ENCODE assay signal across 32 mouse cellular contexts in the genomic region with DNA sequence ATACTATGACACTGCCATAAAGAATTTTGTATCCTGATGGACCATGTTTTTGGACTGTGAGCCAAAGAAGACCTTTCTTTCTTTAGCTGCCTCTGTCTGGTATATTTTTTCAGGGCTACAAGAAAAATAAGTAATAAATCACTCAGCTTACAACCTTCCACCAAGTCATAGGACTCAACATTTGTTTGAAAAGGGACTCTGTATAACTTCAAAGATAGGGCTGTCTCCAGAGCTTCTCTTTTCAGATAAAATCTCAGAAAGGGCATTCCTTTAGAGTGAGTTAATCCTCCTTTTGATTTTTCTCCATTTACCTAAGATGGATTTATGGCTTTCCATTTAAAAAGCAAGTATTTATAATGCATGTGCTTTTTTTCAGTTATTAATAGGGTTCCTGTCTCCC.
"Had no signal": no experiment of that assay in that cellular context is flagged by ENCODE, and none has a peak within 500 bp of the region (broad histone marks: within the 10 kb centered on the region; RNA-seq: fewer than 3 reads in every experiment).

No protein-coding gene starts in this region.

- H3K9me3 ChIP-seq: heart, embryonic 10.5 days; heart, embryonic 12.5 days; heart, embryonic 13.5 days; heart, embryonic 15.5 days; hindbrain, embryonic 10.5 days; hindbrain, embryonic 12.5 days; hindbrain, embryonic 13.5 days; hindbrain, embryonic 15.5 days; intestine, embryonic 15.5 days had no signal

- H3K9ac ChIP-seq: heart, embryonic 12.5 days; heart, embryonic 13.5 days; heart, embryonic 15.5 days; hindbrain, embryonic 12.5 days; hindbrain, embryonic 13.5 days; hindbrain, embryonic 14.5 days; hindbrain, embryonic 15.5 days; intestine, embryonic 15.5 days had no signal

- H3K4me2 ChIP-seq: heart, embryonic 11.5 days; heart, embryonic 12.5 days; heart, embryonic 13.5 days; heart, embryonic 15.5 days; hindbrain, embryonic 12.5 days; hindbrain, embryonic 13.5 days; hindbrain, embryonic 14.5 days; hindbrain, embryonic 15.5 days; intestine, embryonic 15.5 days had no signal

- H3K27ac ChIP-seq: heart, adult 2 months; heart, embryonic 10.5 days; heart, embryonic 13.5 days; heart, embryonic 15.5 days; hindbrain, embryonic 10.5 days; hindbrain, embryonic 12.5 days; hindbrain, embryonic 13.5 days; hindbrain, embryonic 14.5 days; hindbrain, embryonic 15.5 days; hindbrain, postnatal 0 days; intestine, embryonic 15.5 days; layer of hippocampus, adult 2 months; left cerebral cortex, adult 2 months had no signal

- ATAC-seq: hindbrain, embryonic 16.5 days; hindbrain, postnatal 0 days; inflammation-experienced regulatory T-cells, adult 6 months; intestine, embryonic 15.5 days; intestine, embryonic 16.5 days; intestine, postnatal 0 days had no signal

- DNase-seq: heart, adult 2 months; heart, postnatal 10 days; heart, postnatal 14 days; heart, postnatal 36 days; heart, postnatal 4 days; kidney, adult 11 months; kidney, adult 8-10 months; kidney, postnatal 10 days; kidney, postnatal 14 days; kidney, postnatal 25 days; kidney, postnatal 36 days; kidney, postnatal 4 days; layer of hippocampus, adult 9-11 months; layer of hippocampus, postnatal 36 days had no signal

- H3K4me1 ChIP-seq: heart, embryonic 10.5 days; heart, embryonic 12.5 days; heart, embryonic 13.5 days; heart, embryonic 15.5 days; hindbrain, embryonic 10.5 days; hindbrain, embryonic 12.5 days; hindbrain, embryonic 13.5 days; hindbrain, embryonic 15.5 days; intestine, embryonic 15.5 days had no signal

- H3K27me3 ChIP-seq: heart, embryonic 12.5 days; heart, embryonic 13.5 days; heart, embryonic 15.5 days; hindbrain, embryonic 12.5 days; hindbrain, embryonic 13.5 days; hindbrain, embryonic 15.5 days; intestine, embryonic 15.5 days had no signal

- H3K4me3 ChIP-seq: heart, adult 2 months; heart, embryonic 10.5 days; heart, embryonic 12.5 days; heart, embryonic 13.5 days; heart, embryonic 15.5 days; hindbrain, embryonic 10.5 days; hindbrain, embryonic 12.5 days; hindbrain, embryonic 13.5 days; hindbrain, embryonic 15.5 days; intestine, embryonic 15.5 days; layer of hippocampus, adult 2 months; left cerebral cortex, adult 2 months had no signal

- H3K36me3 ChIP-seq: heart, embryonic 10.5 days; heart, embryonic 12.5 days; heart, embryonic 13.5 days; heart, embryonic 15.5 days; hindbrain, embryonic 10.5 days; hindbrain, embryonic 12.5 days; hindbrain, embryonic 13.5 days; hindbrain, embryonic 15.5 days; intestine, embryonic 15.5 days had no signal
